Mouse (Mus musculus): ENCODE data around the gene Creb3l2.

The Creb3l2 gene

GRCm38 (mm10) chr6:37369750-37370149 is 72.2 kb downstream of the Creb3l2 start:
- DNase-seq: no peak

DNA sequence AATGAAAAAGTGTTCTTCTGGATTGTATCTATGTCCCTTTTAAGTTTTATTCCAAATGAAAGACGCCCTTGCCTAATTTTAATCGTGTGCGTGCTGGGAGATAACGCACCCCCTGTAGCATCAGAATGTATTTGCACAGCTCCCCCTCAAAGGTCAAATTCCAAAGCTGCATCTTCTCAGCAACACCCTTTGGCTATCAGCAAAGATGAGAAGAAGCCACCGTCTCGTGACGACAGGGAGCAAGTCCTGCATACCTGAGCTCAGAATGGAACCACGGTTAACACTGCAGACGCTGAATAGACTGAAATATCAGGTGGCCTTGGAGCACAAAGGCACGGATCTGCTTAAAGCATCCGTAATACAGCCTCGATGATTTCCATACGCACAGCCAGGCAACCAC is 73.7 kb downstream of the Creb3l2 start:
- no peak for DNase-seq

DNA sequence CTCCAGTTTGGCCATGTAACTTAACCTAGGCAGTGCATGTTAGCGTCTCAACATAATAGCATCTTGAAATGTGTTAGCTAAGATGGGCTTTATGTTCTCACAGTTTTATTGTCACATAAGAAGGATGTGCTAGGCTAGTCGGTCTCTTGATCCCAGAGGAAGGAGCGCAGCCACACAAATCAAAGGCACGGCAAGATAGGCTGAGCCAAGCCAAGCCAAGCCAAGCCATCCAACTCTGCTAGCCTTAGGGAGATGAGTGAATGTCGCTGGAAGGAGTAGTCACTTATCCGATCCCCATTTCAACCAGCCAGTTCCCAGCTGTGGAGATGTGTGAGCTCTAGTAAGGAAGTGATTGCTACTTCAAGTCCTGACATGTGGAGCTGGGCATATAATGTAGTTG is 75.0 kb downstream of the Creb3l2 start:
- DNase-seq: no peak

- no peak for DNase-seq
Observed at GRCm38 (mm10) chr6:37365179-37365578, 76.8 kb downstream of the Creb3l2 start.

DNA sequence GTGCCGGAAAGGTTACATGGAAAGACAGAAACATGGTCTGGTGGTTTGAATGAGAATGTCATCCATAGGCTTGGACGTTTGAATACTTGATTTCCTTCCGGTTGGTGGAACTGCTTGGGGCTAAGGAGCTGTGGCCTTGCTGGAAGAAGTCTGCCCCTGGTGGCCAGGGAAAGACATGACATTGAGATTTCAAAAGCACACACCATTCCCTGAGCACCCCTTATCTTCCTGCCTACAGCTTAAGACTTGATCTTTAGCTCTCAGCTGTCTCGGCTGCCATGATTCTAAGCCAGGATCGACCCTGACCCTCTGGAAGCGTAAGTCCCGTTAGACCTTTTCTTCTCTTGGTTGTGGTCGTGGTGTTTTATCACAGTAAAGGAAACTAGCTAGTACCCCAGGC is 77.6 kb downstream of the Creb3l2 start:
- peak; percentile 29 for DNase-seq

DNA sequence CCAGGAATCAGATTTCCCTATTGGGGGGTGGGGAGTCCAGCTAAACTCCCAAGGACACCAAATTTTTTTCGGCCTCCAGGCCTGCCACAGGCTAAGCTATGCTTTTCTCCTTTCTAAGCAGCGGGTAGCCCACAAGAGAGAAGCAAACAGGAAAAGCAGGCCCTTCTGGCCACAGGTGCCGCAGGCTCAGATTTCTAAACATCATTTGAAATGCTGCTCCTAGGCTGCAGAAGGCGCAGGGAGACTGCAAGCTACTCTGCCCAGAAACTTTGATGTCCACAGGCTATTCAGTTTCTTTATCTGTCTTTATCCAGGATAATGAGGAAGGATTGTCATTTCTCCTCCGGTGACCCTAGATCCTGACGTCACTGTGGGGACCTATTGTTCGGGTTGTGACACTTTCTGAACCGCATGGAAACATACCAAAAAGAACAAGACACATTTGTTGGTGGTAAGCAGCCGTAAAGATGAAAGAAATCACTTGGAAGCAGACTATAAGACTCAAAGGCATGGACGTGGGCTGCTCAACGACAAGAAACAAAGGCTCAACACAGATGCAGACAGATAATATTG is 81.0 kb downstream of the Creb3l2 start:
- no peak for DNase-seq

- DNase-seq: peak; percentile 89
Observed at GRCm38 (mm10) chr6:37354449-37355179, 87.3 kb downstream of the Creb3l2 start.

DNA sequence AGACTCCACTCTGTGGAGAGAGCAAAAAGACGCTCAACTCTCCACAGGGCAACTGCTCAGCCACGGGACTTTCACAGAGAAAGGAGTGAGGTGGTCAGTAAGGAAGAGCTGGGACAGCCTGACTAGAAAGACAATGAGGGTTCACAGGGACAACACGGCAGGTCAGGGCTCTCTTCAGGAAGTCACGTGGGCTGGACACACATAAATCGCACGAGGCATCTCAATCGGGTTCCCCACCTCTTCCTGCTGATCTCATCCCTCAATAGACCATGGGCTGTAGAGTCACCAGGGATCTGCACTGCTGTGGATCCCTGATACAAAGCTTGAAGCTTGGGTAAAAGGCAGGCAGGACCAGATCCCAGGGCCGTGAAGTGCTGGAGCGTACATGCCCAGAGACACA is 88.3 kb downstream of the Creb3l2 start:
- no peak for DNase-seq

GRCm38 (mm10) chr6:37351731-37352380 is 90.1 kb downstream of the Creb3l2 start:
- DNase-seq: peak; percentile 75

GRCm38 (mm10) chr6:37350315-37350714 is 91.6 kb downstream of the Creb3l2 start:
- DNase-seq: no peak

DNA sequence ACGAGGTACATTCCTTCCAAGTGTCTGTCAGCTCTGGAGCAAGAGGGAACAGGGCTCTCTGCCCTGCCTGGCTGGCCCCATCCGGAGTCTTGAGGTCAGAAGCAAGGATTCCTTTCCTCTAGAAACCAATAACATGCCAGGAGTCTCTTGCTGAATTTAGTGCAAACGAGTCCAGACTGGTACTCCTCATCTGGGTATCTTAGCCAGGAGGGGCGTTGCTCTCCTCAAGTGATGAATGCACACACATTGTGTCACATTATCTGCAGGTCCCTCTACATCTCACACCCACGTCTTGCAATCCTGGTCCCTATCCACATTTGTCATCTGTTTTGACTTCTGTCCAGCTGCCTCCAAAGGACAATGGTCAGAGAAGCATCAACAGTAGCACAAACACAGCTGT is 94.3 kb downstream of the Creb3l2 start:
- no peak for DNase-seq

DNA sequence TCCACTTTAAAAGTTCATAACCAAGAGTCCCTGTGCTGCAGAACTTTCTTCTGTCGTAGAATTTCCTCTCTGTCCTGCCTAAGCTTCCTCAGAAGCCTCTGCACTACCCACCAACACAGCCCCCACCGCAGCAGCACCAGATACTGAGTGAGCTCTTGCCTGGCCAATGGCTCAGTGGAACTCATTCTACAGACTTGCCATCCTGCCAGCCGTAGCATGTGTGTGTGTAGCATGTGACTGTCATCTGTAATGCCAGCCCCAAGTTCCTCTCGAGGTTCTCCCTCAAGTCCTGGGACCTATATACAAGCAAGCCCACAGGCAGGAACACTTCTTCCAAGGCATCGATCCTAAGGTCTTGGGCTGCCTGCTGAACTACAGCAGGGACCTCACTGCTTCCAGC is 103.9 kb downstream of the Creb3l2 start:
- no peak for DNase-seq

DNA sequence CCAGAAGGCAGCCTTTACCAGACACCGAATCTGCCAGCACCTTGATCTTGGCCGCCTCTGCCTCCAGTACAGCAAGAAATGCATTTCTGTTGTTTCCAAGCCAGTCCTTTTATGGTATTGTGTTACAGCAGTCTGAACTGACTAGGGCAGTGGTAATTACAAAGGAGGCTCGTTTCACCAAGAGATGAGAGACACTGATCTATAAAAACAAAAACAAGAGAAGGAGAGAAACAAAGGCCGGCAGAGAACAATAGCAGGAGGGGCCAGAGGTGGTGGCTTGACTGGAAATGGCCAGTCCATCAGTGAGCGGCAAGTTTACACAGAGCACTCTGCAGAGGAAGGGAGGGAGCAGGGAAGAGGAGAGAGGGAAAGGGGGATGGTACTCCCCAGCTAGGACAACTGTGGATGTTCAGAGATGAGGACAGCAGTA is 105.1 kb downstream of the Creb3l2 start:
- peak; percentile 67 for DNase-seq

GRCm38 (mm10) chr6:37336381-37336780 is 105.6 kb downstream of the Creb3l2 start:
- DNase-seq: peak; percentile 34

DNA sequence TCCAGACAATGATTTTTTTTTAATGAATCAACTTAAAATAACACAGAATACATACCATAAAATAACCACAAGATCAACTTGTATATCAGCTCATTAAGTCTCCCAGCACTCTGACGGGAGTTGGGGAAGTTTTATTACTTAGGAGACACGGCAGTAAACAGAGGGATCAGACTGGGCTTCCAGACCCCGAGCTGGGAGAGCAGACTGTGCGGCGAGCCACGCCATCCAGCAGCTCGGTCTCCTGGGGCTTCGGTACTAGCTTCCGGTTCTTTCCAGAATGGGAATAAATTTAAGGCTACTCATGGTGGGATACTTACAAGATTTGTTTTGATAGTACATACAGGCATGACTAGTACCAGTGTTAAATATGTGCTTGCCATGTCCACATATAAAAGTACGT is 109.1 kb downstream of the Creb3l2 start:
- no peak for DNase-seq

GRCm38 (mm10) chr6:37329901-37330864 is 111.8 kb downstream of the Creb3l2 start:
- DNase-seq: peak; percentile 74

GRCm38 (mm10) chr6:37329376-37329775 is 112.6 kb downstream of the Creb3l2 start:
- no peak for DNase-seq

- peak; percentile 8 for DNase-seq
Observed at GRCm38 (mm10) chr6:37328671-37329070, 113.3 kb downstream of the Creb3l2 start.

DNA sequence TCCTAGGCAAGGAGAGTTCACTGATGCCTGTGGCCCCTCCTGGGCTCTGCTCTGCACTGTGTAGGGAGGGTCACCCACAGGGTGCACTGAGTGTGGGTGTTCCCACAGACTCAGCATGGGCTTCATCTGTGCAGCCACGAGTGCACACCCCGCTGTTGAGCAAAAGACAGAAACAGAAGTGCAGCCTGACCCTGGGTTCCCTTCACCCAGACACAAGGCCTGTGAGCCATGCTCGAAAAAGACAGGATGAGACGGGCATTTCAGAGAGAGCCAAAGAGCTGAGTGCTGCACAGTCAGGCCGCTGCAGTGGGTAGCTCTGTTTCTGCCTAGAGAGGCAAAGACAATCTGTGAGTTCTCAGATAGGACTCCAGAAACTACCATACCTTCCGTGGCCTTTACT is 114.4 kb downstream of the Creb3l2 start:
- DNase-seq: no peak

GRCm38 (mm10) chr6:37326603-37326955 is 115.4 kb downstream of the Creb3l2 start:
- DNase-seq: no peak

- no peak for DNase-seq
Observed at GRCm38 (mm10) chr6:37325906-37326602, 115.9 kb downstream of the Creb3l2 start.

DNA sequence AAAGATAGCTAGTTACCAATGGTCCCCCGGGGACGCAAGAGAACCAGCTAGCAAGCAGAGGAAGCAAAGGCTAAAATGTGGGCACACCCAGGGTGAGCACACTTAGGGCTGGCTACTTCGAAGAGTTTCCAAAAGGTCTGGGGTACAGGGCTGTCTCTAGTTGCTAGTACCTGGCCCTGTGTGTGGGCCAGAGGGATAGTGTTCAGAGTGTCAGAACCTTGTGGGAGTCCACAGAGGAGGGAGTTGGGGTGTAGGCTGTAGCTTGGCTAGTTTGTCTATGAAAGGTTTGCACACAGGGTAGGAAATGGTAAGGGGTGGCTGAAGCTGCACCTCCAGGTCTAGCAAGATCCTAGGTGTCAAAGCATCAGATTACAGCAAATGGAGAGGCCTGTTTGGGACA is 116.9 kb downstream of the Creb3l2 start:
- no peak for DNase-seq

GRCm38 (mm10) chr6:37322641-37323040 is 119.3 kb downstream of the Creb3l2 start:
- no peak for DNase-seq

Data from retina, postnatal 1 day (tissue).